Mouse (Mus musculus): ENCODE measurements around the gene Gm9745. TPM values are rescaled to one million over a fixed set of nuclear protein-coding genes. Genes with fewer than 3 reads are reported as not detected.
"Not testable (repeated sequence)": the region's sequence is repeated elsewhere in the genome, so short reads cannot be mapped to it uniquely, and the experiment has no call there.

Gm9745 gene
- not detected for polyA plus RNA-seq (2017; shearing (Covaris generic))

GRCm38 (mm10) chr13:8948131-8948530, at the start of gene Gm9745:
TSS of gene Gm9745 (minus strand) at chr13:8948231.
- not testable (repeated sequence) for ATAC-seq

- not testable (repeated sequence) for ATAC-seq
Observed at GRCm38 (mm10) chr13:8997221-8997620, 49.2 kb upstream of the Gm9745 start.

DNA sequence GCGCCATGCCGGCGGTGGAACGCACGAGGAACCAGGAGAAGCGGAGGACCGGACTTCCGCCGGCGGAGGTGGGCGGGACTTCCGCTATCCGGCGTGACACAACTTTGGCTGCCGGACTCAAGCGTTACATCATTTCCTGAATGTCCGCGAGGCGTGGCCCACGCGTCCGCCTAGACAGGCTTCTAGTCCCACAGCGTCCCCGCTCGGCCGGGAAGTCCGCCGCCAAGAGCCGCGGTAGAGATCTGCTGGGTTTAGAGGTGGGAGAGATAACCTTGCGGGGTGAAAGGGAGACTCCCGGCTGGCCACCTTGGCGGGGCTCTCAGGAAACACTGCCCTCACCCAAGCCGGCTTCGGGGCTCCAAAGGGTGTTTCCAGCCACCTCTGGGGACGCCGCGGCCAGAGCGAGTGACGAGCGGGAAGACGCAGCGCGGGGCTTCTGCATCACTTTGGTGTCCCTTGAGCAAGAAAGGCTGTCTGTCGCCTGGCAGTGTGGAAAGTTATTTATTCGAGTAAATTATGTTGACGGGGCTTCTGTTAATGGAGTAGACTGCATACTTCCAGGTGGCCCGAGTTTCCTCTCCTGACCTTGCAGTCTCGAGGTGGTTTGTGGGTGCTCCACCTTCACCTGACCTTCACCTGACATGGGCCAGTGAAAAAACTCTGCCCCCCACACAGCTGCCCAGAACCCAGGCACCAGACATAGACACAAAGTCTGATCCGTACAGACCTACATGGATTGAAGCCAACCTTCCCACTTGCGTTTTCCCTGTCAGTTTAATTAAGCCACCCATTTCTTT, 48.2 kb upstream of the Gm9745 start, which contains the start of gene Gtpbp4:
TSS of gene Gtpbp4 (minus strand) at position 94 of the 797 bp plus-strand sequence.
- peak; percentile 96 for ATAC-seq

DNA sequence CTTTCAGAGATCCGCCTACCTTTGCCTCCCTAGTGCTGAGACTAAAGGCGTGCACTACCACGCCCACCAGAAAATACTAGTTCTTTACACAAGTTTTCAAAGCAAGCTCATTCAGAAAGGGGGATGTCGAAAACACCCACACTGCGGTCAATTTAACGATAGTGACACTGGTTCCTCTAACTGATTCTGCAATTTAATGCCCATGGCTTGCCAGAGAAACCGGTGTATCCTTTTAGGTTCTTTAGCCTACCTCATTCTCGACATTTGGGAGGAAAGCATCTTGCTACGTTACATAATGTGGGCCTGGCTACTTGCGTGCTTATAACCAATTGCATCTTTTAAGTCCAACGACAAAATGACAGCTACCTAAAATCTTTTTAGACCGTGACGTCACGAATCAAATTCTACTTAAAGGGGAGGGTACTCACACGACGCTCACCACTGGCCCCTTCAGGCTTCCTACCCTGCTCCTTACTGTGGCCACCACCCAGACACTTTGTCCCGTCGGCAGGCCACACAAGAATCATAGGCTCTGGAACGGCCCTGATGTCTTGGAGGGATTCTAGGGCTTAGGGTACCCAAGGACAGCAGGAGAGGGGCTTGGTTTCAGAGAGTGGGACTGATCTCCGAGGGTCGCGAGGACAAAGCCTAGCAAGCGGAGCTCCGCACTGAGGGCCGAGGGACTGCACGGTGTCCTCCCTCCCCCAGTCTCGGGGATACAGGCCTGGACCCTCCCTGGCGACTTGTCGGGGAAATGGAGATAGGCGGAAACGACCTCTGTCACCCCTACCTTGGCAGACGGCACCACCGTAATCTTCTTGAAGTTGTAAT, 47.3 kb upstream of the Gm9745 start:
- peak; percentile 22 for ATAC-seq

DNA sequence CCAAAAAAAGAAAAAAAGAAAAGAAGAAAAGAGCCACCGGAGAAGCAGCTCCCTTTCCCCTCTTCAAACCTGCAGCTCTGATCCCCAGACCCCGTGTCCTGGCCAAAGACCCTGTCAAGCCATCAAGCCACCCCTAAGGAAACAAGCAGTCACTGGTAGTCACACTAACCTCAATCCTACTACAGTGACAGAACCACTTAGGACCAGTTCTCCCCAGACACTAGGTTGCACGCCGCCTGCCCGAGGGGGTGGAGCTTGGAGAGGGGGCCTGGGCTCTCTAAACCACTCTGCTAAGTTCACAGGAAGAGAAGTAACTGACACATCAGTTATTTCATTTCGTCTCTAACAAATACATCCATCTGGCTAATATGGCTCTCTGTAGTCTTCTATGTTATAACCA, 44.2 kb upstream of the Gm9745 start:
- no peak for ATAC-seq

DNA sequence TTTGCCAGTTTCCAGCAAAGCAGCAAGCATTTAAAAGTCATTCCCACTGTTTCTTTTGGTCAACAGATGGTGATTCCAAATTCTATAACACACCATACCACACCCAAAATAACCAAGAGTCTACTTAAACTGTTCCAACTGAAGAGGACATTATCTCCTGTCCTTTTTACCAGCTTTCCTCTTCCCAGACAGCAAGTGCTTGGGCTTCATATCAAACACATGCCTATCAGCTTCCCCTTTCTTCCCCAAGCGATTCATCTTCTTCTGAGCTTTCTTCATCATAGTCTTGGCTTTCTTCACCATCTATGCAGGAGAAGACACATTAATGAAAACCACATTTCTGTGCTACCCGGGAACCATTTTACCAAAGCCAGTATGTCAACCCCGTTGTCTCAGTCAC, 24.9 kb upstream of the Gm9745 start:
- ATAC-seq: no peak

- no peak for ATAC-seq
Observed at GRCm38 (mm10) chr13:8972369-8972768, 24.3 kb upstream of the Gm9745 start.

- no peak for ATAC-seq
Observed at GRCm38 (mm10) chr13:8967742-8968141, 19.7 kb upstream of the Gm9745 start.

- ATAC-seq: no peak
Observed at GRCm38 (mm10) chr13:8965224-8965623, 17.2 kb upstream of the Gm9745 start.

GRCm38 (mm10) chr13:8962266-8962665, 14.2 kb upstream of the Gm9745 start:
- not testable (repeated sequence) for ATAC-seq

DNA sequence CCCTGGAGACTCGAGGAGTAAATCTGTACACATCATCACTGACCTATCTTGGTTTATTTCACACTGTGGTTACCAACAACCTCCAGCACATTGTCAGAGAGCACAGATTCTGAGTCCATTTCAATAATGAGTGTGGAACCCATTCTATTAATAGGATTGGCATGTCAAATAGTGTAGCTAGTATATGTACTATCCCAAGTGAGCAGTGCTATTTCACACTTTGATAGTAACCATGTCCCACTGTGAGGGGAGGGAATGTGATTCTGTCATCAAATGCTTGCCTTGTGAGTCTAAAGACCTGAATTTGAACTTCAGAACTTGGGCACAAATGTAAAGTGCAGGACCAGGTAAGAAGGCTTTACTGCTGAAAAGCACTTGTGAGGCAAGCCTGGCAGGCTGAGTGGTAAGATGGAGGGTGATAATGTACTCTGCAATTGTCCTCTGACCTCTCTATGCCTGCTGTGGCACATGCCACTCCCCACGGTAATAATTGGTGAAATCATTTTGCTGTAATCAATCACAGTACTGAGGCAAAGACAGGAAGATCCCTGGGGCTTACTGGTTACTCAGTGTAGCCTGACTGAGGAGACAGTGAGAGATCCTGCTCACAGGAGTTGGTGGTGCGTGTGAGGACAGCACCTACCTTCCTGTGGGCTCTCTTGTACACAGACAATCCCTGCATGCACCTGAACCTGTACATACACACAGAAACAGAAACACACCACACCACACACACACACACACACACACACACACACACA, 13.3 kb upstream of the Gm9745 start:
- ATAC-seq: not testable (repeated sequence)

- not testable (repeated sequence) for ATAC-seq
Observed at GRCm38 (mm10) chr13:8959554-8959953, 11.5 kb upstream of the Gm9745 start.

DNA sequence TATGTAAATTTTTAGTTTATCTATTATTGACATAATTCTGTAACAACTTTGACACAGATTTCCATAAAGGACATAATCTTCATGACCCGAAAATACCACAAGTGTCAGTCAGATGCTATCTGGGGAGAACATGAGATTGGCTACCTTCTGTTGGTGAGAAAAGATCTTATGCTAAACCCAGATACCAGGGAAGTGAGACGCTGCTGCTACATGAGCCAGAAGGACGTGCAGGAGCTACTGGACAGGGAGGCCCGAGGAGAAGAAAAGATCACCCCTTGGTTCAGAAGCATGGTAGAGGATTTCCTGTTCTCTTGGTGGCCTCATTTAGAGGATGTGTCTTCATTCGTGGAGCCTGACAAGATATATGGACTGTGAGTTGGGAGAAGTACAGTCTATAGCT, 11.0 kb upstream of the Gm9745 start:
- not testable (repeated sequence) for ATAC-seq

- ATAC-seq: not testable (repeated sequence)
Observed at GRCm38 (mm10) chr13:8956873-8957272, 8.8 kb upstream of the Gm9745 start.

DNA sequence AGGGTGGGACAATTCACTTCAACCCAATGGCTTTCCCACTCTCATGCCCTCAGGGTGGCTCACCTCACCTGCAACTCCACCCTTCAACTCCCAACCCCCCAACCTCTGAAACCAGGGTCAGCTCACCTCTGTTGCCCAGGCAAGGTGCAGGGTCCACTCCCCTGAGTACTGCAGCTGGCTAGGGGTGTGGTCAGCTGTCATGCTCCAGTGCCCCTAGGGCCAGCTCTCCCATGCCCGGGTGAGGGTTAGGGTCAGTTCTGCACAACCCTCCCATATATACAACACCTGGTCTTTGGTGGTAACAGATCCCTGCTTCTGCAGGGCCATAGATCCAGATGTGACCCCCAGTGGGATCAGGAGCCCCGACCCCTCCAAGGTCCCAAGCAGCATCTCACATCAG, 7.1 kb upstream of the Gm9745 start:
- ATAC-seq: not testable (repeated sequence)

DNA sequence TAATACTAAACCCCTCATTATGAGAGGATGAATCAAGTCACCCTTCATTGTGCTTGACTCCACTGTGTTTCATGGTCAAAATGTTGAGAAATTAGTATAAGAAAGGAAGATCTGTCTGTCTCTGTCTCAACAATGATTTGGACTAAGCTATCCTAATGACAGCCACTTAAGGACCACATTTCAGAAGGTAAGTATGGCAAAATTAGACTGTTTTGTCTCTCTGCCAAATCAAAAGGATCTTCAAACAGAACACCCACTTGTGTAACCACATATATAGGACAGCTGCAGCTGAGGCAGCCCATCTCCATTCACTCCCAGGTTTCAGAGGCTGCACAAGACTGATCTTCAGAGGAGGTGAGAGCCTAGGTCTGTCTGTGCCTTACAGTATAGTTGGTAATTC, 4.5 kb upstream of the Gm9745 start, which contains the start of gene Idi2:
TSS of gene Idi2 (plus strand) at position 301 of the 400 bp plus-strand sequence.
- ATAC-seq: not testable (repeated sequence)

- ATAC-seq: not testable (repeated sequence)
Observed at GRCm38 (mm10) chr13:8943828-8944227, 4.2 kb downstream of the Gm9745 start.

DNA sequence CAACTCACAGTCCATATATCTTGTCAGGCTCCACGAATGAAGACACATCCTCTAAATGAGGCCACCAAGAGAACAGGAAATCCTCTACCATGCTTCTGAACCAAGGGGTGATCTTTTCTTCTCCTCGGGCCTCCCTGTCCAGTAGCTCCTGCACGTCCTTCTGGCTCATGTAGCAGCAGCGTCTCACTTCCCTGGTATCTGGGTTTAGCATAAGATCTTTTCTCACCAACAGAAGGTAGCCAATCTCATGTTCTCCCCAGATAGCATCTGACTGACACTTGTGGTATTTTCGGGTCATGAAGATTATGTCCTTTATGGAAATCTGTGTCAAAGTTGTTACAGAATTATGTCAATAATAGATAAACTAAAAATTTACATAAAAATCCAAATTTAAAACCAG, 6.3 kb downstream of the Gm9745 start:
- ATAC-seq: not testable (repeated sequence)

GRCm38 (mm10) chr13:8941110-8941509, 6.9 kb downstream of the Gm9745 start:
- ATAC-seq: not testable (repeated sequence)

GRCm38 (mm10) chr13:8937611-8938140, 10.4 kb downstream of the Gm9745 start:
- not testable (repeated sequence) for ATAC-seq

- ATAC-seq: no peak
Observed at GRCm38 (mm10) chr13:8933499-8933898, 14.5 kb downstream of the Gm9745 start.

GRCm38 (mm10) chr13:8913890-8914289, 34.1 kb downstream of the Gm9745 start:
- not testable (repeated sequence) for ATAC-seq
